Mouse (Mus musculus) midbrain, embryonic 16.5 days (tissue): ENCODE measurements around the gene Lrmda. TPM values are rescaled to one million over a fixed set of nuclear protein-coding genes. Genes with fewer than 3 reads are reported as not detected.

ENCODE experiments used
- ATAC-seq: fragments of 200-750 bp; cut with Nextera tagmentation; 2 replicates; pipeline ENCODE4 v1.8.0; 2017; ENCODE audit warnings: moderate TSS enrichment
- H3K27ac ChIP-seq: fragments of 300-500 bp; sonication (generic); 2 replicates; pipeline ENCODE4 v1.5.1; 2014; ENCODE audit warnings: mild to moderate bottlenecking, low read length, mixed read lengths
- H3K27me3 ChIP-seq: fragments of 300-500 bp; sonication (generic); 2 replicates; pipeline ENCODE4 v1.6.1; 2014; ENCODE audit warnings: low read depth, low read length, mixed read lengths; ENCODE audit not compliant: control insufficient read depth, insufficient read depth
- H3K36me3 ChIP-seq: fragments of 300-500 bp; sonication (generic); 2 replicates; pipeline ENCODE4 v1.6.1; 2014; ENCODE audit warnings: mild to moderate bottlenecking, low read length, moderate library complexity, mixed read lengths; ENCODE audit not compliant: control insufficient read depth, insufficient read depth
- H3K4me1 ChIP-seq: fragments of 300-500 bp; sonication (generic); 2 replicates; pipeline ENCODE4 v1.6.1; 2014; ENCODE audit warnings: mild to moderate bottlenecking, low read length, mixed read lengths; ENCODE audit not compliant: control insufficient read depth, insufficient read depth
- H3K4me2 ChIP-seq: fragments of 300-500 bp; sonication (generic); 2 replicates; pipeline ENCODE4 v1.6.1; 2014; ENCODE audit warnings: mild to moderate bottlenecking, low read length, mixed read lengths
- H3K4me3 ChIP-seq: fragments of 300-500 bp; sonication (generic); 2 replicates; pipeline ENCODE4 v1.5.1; 2014; ENCODE audit warnings: low read depth, mild to moderate bottlenecking, low read length, moderate library complexity, mixed read lengths
- H3K9ac ChIP-seq: fragments of 300-500 bp; sonication (generic); 2 replicates; pipeline ENCODE4 v1.6.1; 2014; ENCODE audit warnings: low read depth, low read length, mixed read lengths
- H3K9me3 ChIP-seq: fragments of 300-500 bp; sonication (generic); replicated peaks from 2 replicates; pipeline ENCODE4 v1.6.1; 2014; ENCODE audit warnings: mild to moderate bottlenecking, low read length, mixed read lengths; ENCODE audit not compliant: control insufficient read depth, poor library complexity, severe bottlenecking
- WGBS: fragments of 180-500 bp; shearing (Covaris S2); extraction: QIAGEN DNeasy Blood & Tissue Kit; methylation state at CpG from one replicate; pipeline ENCODE4 v1.1.7; 2014; 5-methylcytosine and 5-hydroxymethylcytosine counted together
- polyA plus RNA-seq: library from polyadenylated mRNA; unstranded; fragments of >200 nt; fragmentation: Nextera tagmentation; extraction: Ambion mirVana; gene quantifications from 2 replicates; pipeline ENCODE4 v1.2.1, GENCODE M21; 2015

Lrmda gene
- polyA plus RNA-seq, 1 experiment from 2014 or later = not detected

GRCm38 (mm10) chr14:22928263-22928662 is 908.8 kb downstream of the Lrmda start:
- H3K4me2 ChIP-seq = no peak overlapping the region
- H3K27ac ChIP-seq = no peak overlapping the region
- H3K4me3 ChIP-seq = no peak overlapping the region
- H3K9ac ChIP-seq = no peak overlapping the region
- no peaks in the 10 kb centered on the region for H3K9me3 ChIP-seq
- H3K27me3 ChIP-seq = no peaks in the 10 kb centered on the region
- H3K36me3 ChIP-seq = no peaks in the 10 kb centered on the region
- WGBS = 80% methylated on average over 2 of the region's 2 CpGs
- no peak for ATAC-seq
- H3K4me1 ChIP-seq = no peaks in the 10 kb centered on the region

DNA sequence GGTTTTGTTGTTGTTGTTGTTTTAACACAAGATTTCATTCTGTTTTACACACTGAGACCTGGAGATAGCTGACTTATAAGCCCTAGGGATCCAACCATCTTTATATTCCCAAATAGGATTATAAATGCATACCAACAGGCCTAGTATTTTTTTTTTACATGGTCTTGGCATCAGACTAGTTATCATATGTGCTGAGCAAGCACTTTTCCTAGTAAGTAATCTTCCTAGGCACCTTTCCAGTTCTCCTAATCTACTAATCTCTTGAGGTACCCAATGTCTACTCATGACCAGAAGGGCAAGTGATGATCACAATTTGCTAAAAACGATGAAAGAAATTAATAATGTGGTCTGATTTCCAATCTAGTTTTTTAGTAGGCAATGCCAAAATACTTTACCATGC is 909.2 kb downstream of the Lrmda start:
- Histone ChIP-seq H3K4me3 (no peak overlapping the region), H3K36me3 (no peaks in the 10 kb centered on the region), H3K9ac (no peak overlapping the region), H3K4me2 (no peak overlapping the region), H3K9me3 (no peaks in the 10 kb centered on the region), H3K27ac (no peak overlapping the region), H3K4me1 (no peaks in the 10 kb centered on the region), H3K27me3 (no peaks in the 10 kb centered on the region)
- 93% methylated on average over 1 of the region's 1 CpGs for WGBS
- ATAC-seq = no peak

GRCm38 (mm10) chr14:22929585-22929984 is 910.1 kb downstream of the Lrmda start:
- ATAC-seq = no peak

DNA sequence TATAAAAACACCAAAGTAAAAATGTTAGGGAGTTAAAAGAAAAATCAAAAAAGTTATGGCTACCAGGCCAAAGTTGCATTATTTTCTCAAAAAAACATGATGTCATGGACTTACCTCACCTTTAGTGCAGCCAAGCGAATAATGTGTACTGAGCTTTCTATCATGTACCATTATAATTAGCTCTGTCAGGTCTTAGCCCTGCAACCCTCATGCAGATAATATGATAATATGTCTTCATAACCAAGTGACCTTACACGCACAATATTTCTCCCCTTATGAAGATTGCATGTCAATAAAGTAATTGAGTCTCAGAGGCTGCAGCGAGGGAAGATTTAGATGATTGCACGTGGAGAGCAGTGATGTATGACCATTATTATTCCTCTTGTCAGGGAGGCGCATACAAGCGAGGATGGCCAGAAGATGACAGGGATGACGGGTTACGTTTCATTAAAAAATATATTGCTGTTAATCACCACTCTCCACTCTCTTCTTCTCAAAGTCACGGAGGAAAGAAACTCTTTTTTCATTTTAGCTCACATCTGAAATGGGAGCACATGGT is 911.1 kb downstream of the Lrmda start:
- whole genome bisulfite sequencing = 72% methylated on average over 9 of the region's 9 CpGs
- no peak for ATAC-seq

More at GRCm38 (mm10) chr14:22929585-22929984, 910.1 kb downstream of the Lrmda start:
- Histone ChIP-seq H3K36me3 (no peaks in the 10 kb centered on the region), H3K9me3 (no peaks in the 10 kb centered on the region), H3K4me1 (no peaks in the 10 kb centered on the region), H3K4me3 (no peak overlapping the region), H3K27ac (no peak overlapping the region), H3K27me3 (no peaks in the 10 kb centered on the region), H3K4me2 (no peak overlapping the region), H3K9ac (no peak overlapping the region)
- 92% methylated on average over 2 of the region's 2 CpGs for WGBS

GRCm38 (mm10) chr14:22931114-22931822 is 911.8 kb downstream of the Lrmda start:
- Histone ChIP-seq H3K9me3 (no peaks in the 10 kb centered on the region), H3K4me3 (no peak overlapping the region), H3K27me3 (no peaks in the 10 kb centered on the region), H3K36me3 (no peaks in the 10 kb centered on the region), H3K4me1 (no peaks in the 10 kb centered on the region), H3K27ac (no peak overlapping the region), H3K4me2 (no peak overlapping the region), H3K9ac (no peak overlapping the region)
- 84% methylated on average over 4 of the region's 4 CpGs for WGBS
- ATAC-seq = no peak

More for the DNA sequence above, 911.1 kb downstream of the Lrmda start:
- Histone ChIP-seq H3K36me3 (no peaks in the 10 kb centered on the region), H3K4me2 (no peak overlapping the region), H3K27me3 (no peaks in the 10 kb centered on the region), H3K27ac (no peak overlapping the region), H3K4me3 (no peak overlapping the region), H3K9ac (no peak overlapping the region), H3K4me1 (no peaks in the 10 kb centered on the region), H3K9me3 (no peaks in the 10 kb centered on the region)

GRCm38 (mm10) chr14:22936701-22937100 is 917.2 kb downstream of the Lrmda start:
- no peak for ATAC-seq
- no peaks in the 10 kb centered on the region for H3K27me3 ChIP-seq
- no peak overlapping the region for H3K9ac ChIP-seq
- H3K36me3 ChIP-seq = no peaks in the 10 kb centered on the region
- no peak overlapping the region for H3K4me3 ChIP-seq
- no peak overlapping the region for H3K4me2 ChIP-seq
- 79% methylated on average over 3 of the region's 3 CpGs for WGBS
- no peaks in the 10 kb centered on the region for H3K4me1 ChIP-seq
- no peak overlapping the region for H3K27ac ChIP-seq
- H3K9me3 ChIP-seq = no peaks in the 10 kb centered on the region

DNA sequence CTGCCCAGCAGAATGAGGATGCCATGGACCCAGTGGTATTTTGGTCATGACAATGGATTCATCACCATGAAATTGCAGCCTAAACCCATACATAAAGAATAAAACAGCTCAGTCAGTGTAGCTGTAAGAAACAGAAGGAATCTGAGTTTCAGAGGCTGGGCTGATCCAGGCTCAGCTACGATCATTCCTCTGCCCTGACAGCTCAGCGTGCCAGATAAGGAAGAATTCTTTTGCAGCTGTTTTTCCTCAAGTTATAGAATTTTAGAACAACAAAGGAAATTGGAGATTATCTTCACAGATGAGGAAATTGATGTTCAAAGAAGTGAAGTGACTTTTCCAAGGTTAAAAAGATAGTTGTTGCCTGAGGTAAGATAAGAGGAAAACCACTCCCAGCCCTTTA is 921.1 kb downstream of the Lrmda start:
- no peaks in the 10 kb centered on the region for H3K9me3 ChIP-seq
- H3K4me1 ChIP-seq = no peaks in the 10 kb centered on the region
- H3K4me3 ChIP-seq = no peak overlapping the region
- ATAC-seq = no peak
- no peak overlapping the region for H3K4me2 ChIP-seq
- no peaks in the 10 kb centered on the region for H3K27me3 ChIP-seq
- no peak overlapping the region for H3K27ac ChIP-seq
- WGBS = 51% methylated on average over 2 of the region's 2 CpGs
- no peak overlapping the region for H3K9ac ChIP-seq
- H3K36me3 ChIP-seq = no peaks in the 10 kb centered on the region

DNA sequence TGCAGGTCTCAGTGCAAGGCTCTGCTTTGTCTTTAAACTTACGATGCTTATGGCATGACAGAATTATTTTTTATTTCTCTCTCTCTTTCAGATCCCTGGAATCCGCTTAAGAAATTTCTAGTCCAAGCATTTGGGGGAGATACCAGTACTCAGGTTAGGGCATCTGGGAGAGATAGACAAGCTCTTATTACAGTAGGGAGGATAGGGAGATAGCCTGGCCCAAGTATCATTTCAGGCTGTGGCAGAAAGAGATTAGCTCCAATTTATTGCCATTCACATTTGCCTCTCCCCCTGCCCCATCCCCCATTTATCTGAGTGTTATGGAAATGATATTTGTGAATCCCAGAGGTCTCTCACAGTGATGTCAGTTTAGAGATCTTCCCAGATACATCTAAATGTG is 923.1 kb downstream of the Lrmda start:
- no peak overlapping the region for H3K9ac ChIP-seq
- H3K4me3 ChIP-seq = no peak overlapping the region
- no peaks in the 10 kb centered on the region for H3K4me1 ChIP-seq
- H3K27me3 ChIP-seq = no peaks in the 10 kb centered on the region
- no peaks in the 10 kb centered on the region for H3K9me3 ChIP-seq
- 98% methylated on average over 2 of the region's 2 CpGs for WGBS
- no peak overlapping the region for H3K27ac ChIP-seq
- H3K36me3 ChIP-seq = no peaks in the 10 kb centered on the region
- no peak for ATAC-seq
- H3K4me2 ChIP-seq = no peak overlapping the region

DNA sequence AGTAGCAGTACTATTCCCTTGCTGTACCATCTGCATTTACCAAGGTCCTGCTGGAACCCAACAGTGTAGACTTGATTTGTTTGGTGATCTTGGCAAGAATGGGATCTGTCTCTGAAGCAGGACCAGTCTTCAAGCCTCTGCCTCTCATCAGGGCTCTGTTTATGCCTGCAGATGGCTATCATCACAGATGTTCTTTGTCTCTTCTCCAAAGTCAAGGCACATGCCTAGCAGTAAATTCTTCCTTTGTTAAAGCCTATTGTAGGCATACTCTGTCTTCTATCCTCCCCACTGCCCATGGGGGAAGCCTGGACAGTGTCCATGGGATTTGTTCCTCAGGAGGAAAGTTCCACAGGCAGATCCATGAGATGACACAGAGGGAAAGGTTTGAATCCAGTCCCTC is 930.0 kb downstream of the Lrmda start:
- Histone ChIP-seq H3K4me3 (no peak overlapping the region), H3K4me1 (no peaks in the 10 kb centered on the region), H3K9me3 (no peaks in the 10 kb centered on the region), H3K9ac (no peak overlapping the region), H3K4me2 (no peak overlapping the region), H3K27ac (no peak overlapping the region), H3K27me3 (no peaks in the 10 kb centered on the region), H3K36me3 (no peaks in the 10 kb centered on the region)
- ATAC-seq = no peak
